Mouse (Mus musculus): ENCODE measurements around the gene Fgfr2.

- TF ChIP-seq ZC3H11A (IDR thresholded peaks at IDR 0.05; ENCODE audit: borderline replicate concordance, low read depth, low read length) (no peak), MAFK (IDR thresholded peaks at IDR 0.05; ENCODE audit: insufficient read depth, low read depth, low read length) (no peak), HCFC1 (IDR thresholded peaks at IDR 0.05; ENCODE audit: borderline replicate concordance, insufficient read depth, low read length) (no peak), ZNF384 (IDR thresholded peaks at IDR 0.05; ENCODE audit: low read depth, low read length) (no peak), CHD2 (IDR thresholded peaks at IDR 0.05; ENCODE audit: low read depth, low read length) (no peak)
Measured at GRCm38 (mm10) chr7:130815601-130816000, 2307.5 kb downstream of the Fgfr2 start.
